Mouse (Mus musculus) layer of hippocampus, adult 9-11 months (tissue): ENCODE measurements around the gene Chchd10.
A peak's percentile ranks its signal among the peaks of the same experiment; 100 is the strongest.

Source experiments
- DNase-seq: peaks from one replicate; pipeline ENCODE4 v3.0.0; 2022

Gene Chchd10

GRCm38 (mm10) chr10:75954381-75954811 is 21.5 kb downstream of the Chchd10 start, which contains the start of gene Gm5134:
Gm5134 (plus strand) TSS chr10:75954514.
- no peak for DNase-seq

- DNase-seq = no peak
Measured at GRCm38 (mm10) chr10:75973846-75974245, 40.9 kb downstream of the Chchd10 start.

GRCm38 (mm10) chr10:75975216-75975615 is 42.3 kb downstream of the Chchd10 start:
- no peak for DNase-seq

GRCm38 (mm10) chr10:75978119-75978834 is 45.3 kb downstream of the Chchd10 start:
- no peak for DNase-seq

GRCm38 (mm10) chr10:75978835-75979157 is 45.9 kb downstream of the Chchd10 start:
- no peak for DNase-seq

- DNase-seq = peak; percentile 17
Measured at GRCm38 (mm10) chr10:75979432-75979831, 46.5 kb downstream of the Chchd10 start.
